Mouse (Mus musculus) stomach, embryonic 16.5 days (tissue): ENCODE results near the gene Ctnnd2. TPM values are rescaled to one million over a fixed set of nuclear protein-coding genes. Genes with fewer than 3 reads are reported as not detected.

Experiments
- ATAC-seq: fragments of 200-750 bp; cut with Nextera tagmentation; 2 replicates; pipeline ENCODE4 v1.8.0; 2017; ENCODE audit warnings: moderate number of reproducible peaks, moderate TSS enrichment; ENCODE audit not compliant: insufficient read depth, low FRiP score
- H3K27ac ChIP-seq: fragments of 300-500 bp; sonication (generic); 2 replicates; pipeline ENCODE4 v1.5.1; 2014; ENCODE audit warnings: low read length
- H3K27me3 ChIP-seq: fragments of 300-500 bp; sonication (generic); 2 replicates; pipeline ENCODE4 v1.6.1; 2014; ENCODE audit warnings: low read length, control low read depth, mixed read lengths; ENCODE audit not compliant: control insufficient read depth, insufficient read depth
- H3K36me3 ChIP-seq: fragments of 300-500 bp; sonication (generic); 2 replicates; pipeline ENCODE4 v1.6.1; 2014; ENCODE audit warnings: low read length; ENCODE audit not compliant: control insufficient read depth, insufficient read depth
- H3K4me1 ChIP-seq: fragments of 300-500 bp; sonication (generic); 2 replicates; pipeline ENCODE4 v1.6.1; 2014; ENCODE audit warnings: low read length, control low read depth, mixed read lengths; ENCODE audit not compliant: control insufficient read depth, insufficient read depth
- H3K4me2 ChIP-seq: fragments of 300-500 bp; sonication (generic); 2 replicates; pipeline ENCODE4 v1.6.1; 2014; ENCODE audit warnings: low read depth, low read length, mixed read lengths
- H3K4me3 ChIP-seq: fragments of 300-500 bp; sonication (generic); replicated peaks from 2 replicates; pipeline ENCODE4 v1.5.1; 2014; ENCODE audit warnings: mild to moderate bottlenecking, low read length
- H3K9ac ChIP-seq: fragments of 300-500 bp; sonication (generic); 2 replicates; pipeline ENCODE4 v1.6.1; 2014; ENCODE audit warnings: low read length
- H3K9me3 ChIP-seq: fragments of 300-500 bp; sonication (generic); replicated peaks from 2 replicates; pipeline ENCODE4 v1.6.1; 2016; ENCODE audit warnings: low read length, control low read depth; ENCODE audit not compliant: control insufficient read depth
- WGBS: fragments of 180-500 bp; shearing (Covaris S2); extraction: QIAGEN DNeasy Blood & Tissue Kit; methylation state at CpG from one replicate; pipeline ENCODE4 v1.1.7; 2014; 5-methylcytosine and 5-hydroxymethylcytosine counted together
- polyA plus RNA-seq: library from polyadenylated mRNA; unstranded; fragments of >200 nt; fragmentation: Nextera tagmentation; extraction: Ambion mirVana; gene quantifications from 2 replicates; pipeline ENCODE4 v1.2.1, GENCODE M21; 2015

Gene Ctnnd2
- polyA plus RNA-seq, 1 experiment from 2014 or later = 2.6 TPM

- no peak overlapping the region for H3K4me3 ChIP-seq
- H3K27ac ChIP-seq = no peak overlapping the region
- H3K9ac ChIP-seq = no peak overlapping the region
- no peak for ATAC-seq
- 78% methylated on average over 1 of the region's 1 CpGs for WGBS
- H3K27me3 ChIP-seq = no peaks in the 10 kb centered on the region
- H3K4me2 ChIP-seq = no peak overlapping the region
- H3K4me1 ChIP-seq = no peaks in the 10 kb centered on the region
- no peaks in the 10 kb centered on the region for H3K36me3 ChIP-seq
- H3K9me3 ChIP-seq = no peaks in the 10 kb centered on the region
These were observed 521.9 kb downstream of the Ctnnd2 start for GRCm38 (mm10) chr15:30694286-30694685.

GRCm38 (mm10) chr15:30695859-30696258 is 523.5 kb downstream of the Ctnnd2 start:
- 87% methylated on average over 6 of the region's 6 CpGs for WGBS

GRCm38 (mm10) chr15:30697356-30697755 is 525.0 kb downstream of the Ctnnd2 start:
- 78% methylated on average over 5 of the region's 5 CpGs for WGBS

More at GRCm38 (mm10) chr15:30695859-30696258, 523.5 kb downstream of the Ctnnd2 start:
- H3K4me3 ChIP-seq = no peak overlapping the region
- no peaks in the 10 kb centered on the region for H3K9me3 ChIP-seq
- H3K36me3 ChIP-seq = no peaks in the 10 kb centered on the region
- H3K9ac ChIP-seq = no peak overlapping the region
- H3K27me3 ChIP-seq = no peaks in the 10 kb centered on the region
- no peak overlapping the region for H3K4me2 ChIP-seq
- H3K27ac ChIP-seq = no peak overlapping the region
- no peak for ATAC-seq
- no peaks in the 10 kb centered on the region for H3K4me1 ChIP-seq

GRCm38 (mm10) chr15:30700762-30701161 is 528.4 kb downstream of the Ctnnd2 start:
- H3K4me2 ChIP-seq = no peak overlapping the region
- H3K4me3 ChIP-seq = no peak overlapping the region
- no peak for ATAC-seq
- H3K9me3 ChIP-seq = no peaks in the 10 kb centered on the region
- H3K9ac ChIP-seq = no peak overlapping the region
- WGBS = 74% methylated on average over 6 of the region's 6 CpGs
- no peaks in the 10 kb centered on the region for H3K36me3 ChIP-seq
- H3K27me3 ChIP-seq = no peaks in the 10 kb centered on the region
- H3K4me1 ChIP-seq = no peaks in the 10 kb centered on the region
- H3K27ac ChIP-seq = no peak overlapping the region

More at GRCm38 (mm10) chr15:30697356-30697755, 525.0 kb downstream of the Ctnnd2 start:
- no peak overlapping the region for H3K4me2 ChIP-seq
- H3K27me3 ChIP-seq = no peaks in the 10 kb centered on the region
- no peak for ATAC-seq
- no peak overlapping the region for H3K4me3 ChIP-seq
- H3K36me3 ChIP-seq = no peaks in the 10 kb centered on the region
- H3K9ac ChIP-seq = no peak overlapping the region
- H3K9me3 ChIP-seq = no peaks in the 10 kb centered on the region
- no peak overlapping the region for H3K27ac ChIP-seq
- H3K4me1 ChIP-seq = no peaks in the 10 kb centered on the region

GRCm38 (mm10) chr15:30701592-30701991 is 529.2 kb downstream of the Ctnnd2 start:
- Histone ChIP-seq H3K4me1 (no peaks in the 10 kb centered on the region), H3K27ac (no peak overlapping the region), H3K4me3 (no peak overlapping the region), H3K36me3 (no peaks in the 10 kb centered on the region), H3K9ac (no peak overlapping the region), H3K27me3 (no peaks in the 10 kb centered on the region), H3K4me2 (no peak overlapping the region), H3K9me3 (no peaks in the 10 kb centered on the region)
- 71% methylated on average over 5 of the region's 5 CpGs for WGBS
- no peak for ATAC-seq

- Histone ChIP-seq H3K9me3 (no peaks in the 10 kb centered on the region), H3K36me3 (no peaks in the 10 kb centered on the region), H3K4me2 (no peak overlapping the region), H3K9ac (no peak overlapping the region), H3K27ac (no peak overlapping the region), H3K4me1 (no peaks in the 10 kb centered on the region), H3K4me3 (no peak overlapping the region), H3K27me3 (no peaks in the 10 kb centered on the region)
- ATAC-seq = no peak
- WGBS = 84% methylated on average over 10 of the region's 10 CpGs
These were observed 536.8 kb downstream of the Ctnnd2 start for GRCm38 (mm10) chr15:30709026-30709753.

- H3K4me2 ChIP-seq = no peak overlapping the region
- H3K27ac ChIP-seq = no peak overlapping the region
- H3K4me3 ChIP-seq = no peak overlapping the region
- no peaks in the 10 kb centered on the region for H3K4me1 ChIP-seq
- whole genome bisulfite sequencing = 76% methylated on average over 2 of the region's 2 CpGs
- no peaks in the 10 kb centered on the region for H3K9me3 ChIP-seq
- no peaks in the 10 kb centered on the region for H3K36me3 ChIP-seq
- no peak for ATAC-seq
- no peak overlapping the region for H3K9ac ChIP-seq
- no peaks in the 10 kb centered on the region for H3K27me3 ChIP-seq
These were observed 537.3 kb downstream of the Ctnnd2 start for GRCm38 (mm10) chr15:30709754-30710105.

GRCm38 (mm10) chr15:30714823-30715222 is 542.4 kb downstream of the Ctnnd2 start:
- H3K4me2 ChIP-seq = no peak overlapping the region
- H3K27me3 ChIP-seq = no peaks in the 10 kb centered on the region
- no peak overlapping the region for H3K4me3 ChIP-seq
- no peaks in the 10 kb centered on the region for H3K4me1 ChIP-seq
- H3K9ac ChIP-seq = no peak overlapping the region
- no peak for ATAC-seq
- no peaks in the 10 kb centered on the region for H3K9me3 ChIP-seq
- no peaks in the 10 kb centered on the region for H3K36me3 ChIP-seq
- no peak overlapping the region for H3K27ac ChIP-seq
- 89% methylated on average over 2 of the region's 2 CpGs for WGBS

- no peaks in the 10 kb centered on the region for H3K27me3 ChIP-seq
- ATAC-seq = no peak
- WGBS = 70% methylated on average over 3 of the region's 3 CpGs
- no peak overlapping the region for H3K27ac ChIP-seq
- no peaks in the 10 kb centered on the region for H3K36me3 ChIP-seq
- no peak overlapping the region for H3K4me3 ChIP-seq
- no peak overlapping the region for H3K4me2 ChIP-seq
- H3K9ac ChIP-seq = no peak overlapping the region
- H3K4me1 ChIP-seq = no peaks in the 10 kb centered on the region
- H3K9me3 ChIP-seq = no peaks in the 10 kb centered on the region
These were observed 546.4 kb downstream of the Ctnnd2 start for GRCm38 (mm10) chr15:30718811-30719210.
